Mouse (Mus musculus) frontal cortex, adult 2 months (tissue): Measurements from ENCODE around the gene 6030498E09Rik. TPM values are rescaled to one million over a fixed set of nuclear protein-coding genes. Genes with fewer than 3 reads are reported as not detected.

Experiments used
- DNase-seq, 2 experiments: peaks; one replicate each; pipeline ENCODE4 v3.0.0; 2022; ENCODE audit warnings: low spot score in 1 of 2; ENCODE audit errors: extremely low spot score in 1 of 2
- polyA plus RNA-seq: library from polyadenylated mRNA; depleted of rRNA; stranded (reverse); fragments of >200 nt; gene quantifications from 2 replicates; pipeline ENCODE4 v1.2.3, GENCODE M21; 2012; rRNA removed

6030498E09Rik gene
- polyA plus RNA-seq, result not detected in 2 replicates

DNA sequence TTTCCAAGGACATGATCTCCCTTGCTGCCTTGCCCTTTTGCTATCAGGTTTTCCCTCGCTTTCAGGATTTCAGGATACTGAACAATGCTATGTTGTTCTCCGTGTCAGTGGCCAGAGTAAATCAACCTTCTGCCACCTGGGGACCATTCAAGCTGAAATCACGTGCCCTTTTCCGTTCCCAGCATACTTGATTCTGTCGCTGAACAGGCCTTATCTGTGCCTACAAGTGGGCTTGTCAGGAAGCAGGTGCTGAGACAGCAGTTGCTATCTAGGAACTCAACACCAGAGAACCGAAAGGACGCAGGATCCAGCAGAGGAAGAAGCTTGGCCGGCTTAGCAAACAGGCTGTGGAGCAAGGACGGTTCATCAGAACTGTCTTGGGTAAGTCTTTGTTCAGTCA lies at the start of gene 6030498E09Rik:
Gene 6030498E09Rik (plus strand): TSS at position 194 of the 400 bp plus-strand sequence.
- no peak for DNase-seq

DNA sequence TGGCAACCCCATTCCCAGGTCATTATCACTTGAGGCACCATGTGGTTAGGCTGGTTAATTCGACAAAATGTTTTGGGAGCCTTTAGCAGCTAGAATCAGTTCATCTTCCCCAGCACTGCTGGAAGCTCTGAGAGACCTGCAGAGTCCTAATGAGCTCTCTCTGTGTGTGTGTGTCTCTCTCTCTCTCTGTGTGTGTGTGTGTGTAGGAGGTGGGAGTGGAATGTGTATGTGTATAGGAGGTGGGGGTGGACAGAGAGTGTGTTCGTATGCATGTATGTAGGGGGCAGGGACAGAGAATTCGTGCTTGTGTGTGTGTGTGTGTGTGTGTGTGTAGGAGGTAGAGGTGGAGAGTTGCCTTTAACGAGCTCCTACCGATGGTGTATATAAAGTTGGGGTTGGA lies 42.4 kb upstream of the 6030498E09Rik start:
- no peak for DNase-seq

DNA sequence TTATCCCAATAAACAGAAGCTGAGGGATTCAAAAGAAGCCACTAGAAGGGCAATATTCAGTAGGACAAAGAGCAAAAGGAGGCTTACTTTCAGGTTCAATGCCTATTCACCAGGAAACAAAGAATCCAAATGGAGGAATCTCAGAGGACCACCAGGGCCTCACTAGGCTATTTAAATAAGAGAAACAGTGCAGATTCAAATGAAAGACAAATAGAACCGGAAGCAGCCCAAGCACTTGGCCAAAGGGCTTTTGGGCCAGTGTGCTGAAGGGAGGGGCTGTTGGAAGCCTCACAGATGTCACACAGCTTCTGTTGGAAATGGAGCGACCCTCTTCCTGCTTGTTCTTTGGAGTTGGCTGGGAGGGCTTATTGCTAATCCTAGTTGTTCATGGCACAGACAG lies 41.8 kb upstream of the 6030498E09Rik start:
- no peak for DNase-seq

DNA sequence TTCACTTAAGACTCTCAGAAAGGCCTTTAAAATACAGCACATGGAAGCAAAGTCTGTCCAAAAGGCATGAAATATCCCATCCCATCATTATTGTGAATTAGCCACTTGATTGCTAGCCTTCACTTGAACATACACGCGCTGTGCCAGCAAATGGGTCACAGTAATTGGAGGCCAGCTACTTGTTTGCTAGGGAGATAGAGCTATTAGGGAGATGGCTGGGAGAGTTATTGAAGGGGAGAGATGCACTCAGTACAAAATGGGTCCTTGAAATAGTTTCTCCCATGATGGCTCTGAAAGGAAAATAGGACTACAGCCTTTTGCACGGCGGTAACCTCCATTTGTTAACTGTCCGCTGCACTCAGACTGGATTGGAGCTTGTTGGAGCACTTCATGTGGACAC lies 38.8 kb upstream of the 6030498E09Rik start:
- DNase-seq, result no peak

DNA sequence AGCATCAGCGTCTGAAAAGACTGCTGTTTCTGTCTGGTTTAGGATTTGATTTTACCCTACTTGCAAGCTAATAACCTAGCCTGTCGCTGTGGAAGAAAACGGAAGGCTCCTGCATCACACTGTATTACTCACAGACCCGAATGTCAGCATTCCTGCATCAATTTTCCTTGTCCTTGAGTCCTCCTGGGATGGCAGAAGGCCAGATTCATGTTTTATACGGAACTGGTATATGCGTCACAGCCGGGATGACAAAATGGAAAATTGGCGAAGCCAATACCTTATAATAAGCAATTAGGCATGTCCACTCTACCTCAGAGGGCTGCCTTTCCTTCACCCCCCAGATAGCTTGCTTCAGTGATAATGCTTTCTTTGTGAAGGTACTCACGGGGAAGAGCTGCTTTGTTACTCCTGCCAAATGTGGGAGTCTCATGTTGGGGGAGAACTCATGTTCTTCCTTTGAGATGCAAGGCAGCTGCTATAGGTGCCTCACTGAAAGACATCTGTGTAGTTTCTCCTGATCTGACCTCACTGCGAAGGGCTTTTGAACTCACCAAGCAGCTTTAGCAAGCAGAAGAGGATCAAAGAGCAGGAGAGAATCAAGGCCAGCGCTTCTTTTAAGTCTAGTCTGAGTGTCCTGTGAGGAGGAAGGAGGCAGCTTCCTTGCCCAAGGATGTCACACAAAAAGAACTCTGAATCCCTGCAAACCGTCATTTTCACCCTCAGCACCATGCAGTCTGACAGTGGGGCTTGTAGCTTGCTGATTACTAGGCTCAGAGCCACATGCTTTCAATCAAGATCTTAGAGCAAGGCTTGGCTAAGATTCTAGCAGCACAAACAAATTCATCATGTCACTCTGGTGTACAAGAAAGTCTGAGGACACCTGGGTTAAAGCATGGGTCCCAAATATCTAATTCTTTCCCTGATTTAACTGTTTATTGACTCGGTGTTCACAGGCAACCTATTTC lies 37.3 kb upstream of the 6030498E09Rik start:
- DNase-seq, result peak in 1 of 2 experiments; percentile 26

DNA sequence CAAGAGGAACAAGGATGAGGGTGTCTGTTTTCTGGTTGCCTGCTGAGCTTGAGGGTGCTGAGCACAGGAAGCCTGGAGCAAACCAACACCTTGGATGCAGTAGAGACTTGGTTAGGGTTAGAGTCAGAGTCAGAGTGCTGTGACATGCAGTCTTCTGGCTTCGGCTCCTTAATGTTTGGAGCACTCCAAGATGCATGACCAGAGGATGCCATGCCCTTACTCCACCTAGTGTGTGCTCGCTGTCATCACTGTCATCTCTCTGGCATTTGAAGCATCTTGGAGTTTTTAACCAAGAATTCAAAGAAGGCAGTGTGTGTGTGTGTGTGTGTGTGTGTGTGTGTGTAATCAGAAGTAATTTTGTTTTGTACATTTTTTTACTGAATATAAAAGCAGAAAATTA lies 1.0 kb upstream of the 6030498E09Rik start:
- DNase-seq, result no peak

DNA sequence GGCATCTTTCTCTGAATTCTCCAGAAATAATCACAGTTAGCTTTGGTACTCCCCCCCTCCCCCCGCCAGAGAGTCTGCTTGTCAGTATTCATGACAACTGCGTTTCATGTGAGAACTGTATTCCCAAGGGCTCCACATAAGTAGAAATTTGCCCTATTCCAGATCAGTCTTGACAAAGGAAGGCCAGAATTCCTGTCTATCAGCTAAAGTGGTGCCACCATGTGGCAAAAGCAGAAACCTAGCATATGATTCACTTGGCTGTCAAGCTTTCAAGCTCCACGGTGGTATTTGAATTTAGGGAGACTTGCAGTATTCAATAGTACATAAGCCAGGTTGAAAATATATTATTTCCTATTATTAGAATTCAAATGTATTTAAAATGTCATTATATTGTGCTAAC lies 585 bp upstream of the 6030498E09Rik start:
- peak; percentile 7 to 44 for DNase-seq

DNA sequence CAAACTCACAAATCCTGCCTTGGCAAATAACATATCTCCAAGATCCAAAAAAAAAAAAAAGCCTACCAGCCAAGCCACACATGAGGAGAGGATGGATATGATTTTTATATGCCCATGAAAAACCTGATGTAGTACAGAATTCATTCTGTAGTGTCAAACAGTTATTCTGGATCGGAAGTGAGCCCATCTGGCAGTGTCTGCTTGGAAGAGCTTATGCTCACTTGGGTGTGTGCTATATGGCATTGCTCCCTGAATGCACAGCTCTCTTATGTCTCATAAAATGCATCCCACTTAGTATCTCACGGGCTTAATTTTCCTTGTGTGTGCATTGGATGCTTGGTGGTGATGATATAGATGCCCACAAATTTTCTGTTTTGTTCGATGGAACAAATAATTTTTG lies 21.9 kb downstream of the 6030498E09Rik start:
- DNase-seq, result peak in 1 of 2 experiments; percentile 33

DNA sequence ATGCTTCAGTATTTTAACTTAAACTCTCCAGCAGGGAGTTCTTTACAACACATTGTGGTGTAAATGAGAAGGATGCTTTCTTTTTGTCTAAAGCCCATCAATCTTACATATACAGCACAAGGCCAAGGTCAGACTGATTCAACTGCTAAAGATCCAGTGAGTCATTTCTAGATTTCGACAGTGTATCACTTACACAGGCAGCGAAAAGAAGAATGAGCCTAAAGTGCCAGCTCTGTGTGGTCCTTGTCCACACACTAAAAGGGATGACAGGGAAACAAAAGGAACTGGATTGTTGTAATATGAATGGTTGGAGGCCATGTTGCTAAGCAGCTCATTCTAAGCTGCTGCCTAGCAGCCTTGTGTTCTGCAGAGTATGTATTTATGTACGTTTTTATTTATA lies 41.5 kb downstream of the 6030498E09Rik start:
- DNase-seq, result no peak

DNA sequence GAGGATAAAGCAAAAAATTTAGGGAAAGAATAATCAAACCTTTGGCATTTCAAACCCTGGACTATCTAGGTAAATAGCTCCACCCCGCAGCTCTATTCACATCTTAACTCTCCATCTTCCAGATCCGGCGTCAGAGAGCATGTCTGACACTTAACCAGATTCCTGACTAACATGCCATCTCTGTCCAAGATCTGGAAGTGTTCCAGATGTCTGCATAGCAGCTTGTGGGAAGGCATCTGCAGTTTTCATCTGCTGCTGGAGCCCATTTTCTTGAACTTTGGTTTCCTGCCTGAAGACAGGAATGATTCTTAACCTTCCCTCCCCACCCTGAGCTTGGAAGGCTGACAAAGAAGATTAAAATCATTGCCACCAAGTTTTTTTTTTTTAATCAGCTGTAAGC lies 44.4 kb downstream of the 6030498E09Rik start:
- DNase-seq, result no peak

DNA sequence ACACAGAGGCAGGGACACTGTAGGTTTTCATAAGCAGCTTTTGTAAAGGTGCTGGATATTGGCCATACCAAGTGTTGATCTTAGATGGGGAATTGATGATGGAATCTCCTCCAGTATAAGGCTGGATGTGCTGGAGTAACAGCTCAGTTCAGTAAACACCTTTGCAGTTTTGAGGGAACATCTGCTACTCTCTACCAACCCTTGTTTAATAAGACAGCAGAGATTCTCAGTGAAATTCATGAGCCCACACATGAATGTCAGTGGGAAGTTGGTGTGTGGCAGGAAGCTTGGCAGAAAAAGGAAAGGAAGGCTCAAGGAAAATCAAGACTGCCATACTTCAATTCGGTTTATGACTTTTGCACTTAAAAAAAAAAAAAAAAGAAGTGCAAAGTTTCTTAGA lies 186.1 kb downstream of the 6030498E09Rik start:
- peak; percentile 0 to 16 for DNase-seq

DNA sequence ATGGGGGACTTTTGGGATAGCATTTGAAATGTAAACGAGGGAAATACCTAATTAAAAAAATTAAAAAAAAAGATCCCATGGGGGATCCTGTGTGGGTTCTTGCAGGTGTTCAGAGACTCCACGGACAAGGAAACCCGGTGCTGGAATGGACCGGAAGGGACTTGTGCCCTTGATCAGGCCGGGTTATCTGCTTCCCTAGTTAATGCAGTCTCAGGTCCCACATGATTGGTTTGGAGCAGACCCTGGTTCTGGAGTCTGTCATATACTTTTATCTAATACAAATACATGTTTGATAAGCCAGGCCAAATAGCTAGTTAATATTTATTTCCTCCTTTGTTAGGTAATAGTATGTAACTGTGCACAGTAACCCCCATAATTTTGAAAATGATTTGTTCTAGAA lies 223.8 kb downstream of the 6030498E09Rik start:
- no peak for DNase-seq

Other genes starting within 250 kb of the 6030498E09Rik start
- gene Cul4b, start 196.5 kb upstream of the 6030498E09Rik start, polyA plus RNA-seq, result 15.3 and 18.8 TPM in 2 replicates
- gene Mcts1, start 172.1 kb upstream of the 6030498E09Rik start, polyA plus RNA-seq, result 81.2 and 84.2 TPM in 2 replicates
- 30.3 and 31.1 TPM in 2 replicates for gene C1galt1c1, start 137.6 kb upstream of the 6030498E09Rik start, polyA plus RNA-seq